Mouse (Mus musculus) hindbrain, embryonic 14.5 days (tissue): Measurements from ENCODE around the gene Cnbp. TPM values are rescaled to one million over a fixed set of nuclear protein-coding genes. Genes with fewer than 3 reads are reported as not detected.

ENCODE experiments used
- ATAC-seq: fragments of 200-750 bp; cut with Nextera tagmentation; 2 replicates; pipeline ENCODE4 v1.8.0; 2017; ENCODE audit warnings: moderate number of reproducible peaks, mild to moderate bottlenecking, moderate TSS enrichment, moderate library complexity; ENCODE audit not compliant: low FRiP score
- DNase-seq: peaks from one replicate; pipeline ENCODE4 v3.0.0-alpha.2; 2015; ENCODE audit warnings: low spot score
- H3K27ac ChIP-seq: fragments of 300-500 bp; sonication (generic); 2 replicates; pipeline ENCODE4 v1.5.1; 2014; ENCODE audit warnings: mild to moderate bottlenecking, moderate library complexity
- H3K27me3 ChIP-seq: fragments of 300-500 bp; sonication (generic); 2 replicates; pipeline ENCODE4 v1.6.1; 2014; ENCODE audit warnings: mild to moderate bottlenecking, low read length, mixed read lengths; ENCODE audit not compliant: control insufficient read depth, insufficient read depth
- H3K36me3 ChIP-seq: fragments of 300-500 bp; sonication (generic); replicated peaks from 2 replicates; pipeline ENCODE4 v1.6.1; 2014; ENCODE audit not compliant: control insufficient read depth, insufficient read depth
- H3K4me1 ChIP-seq: fragments of 300-500 bp; sonication (generic); replicated peaks from 2 replicates; pipeline ENCODE4 v1.6.1; 2014; ENCODE audit warnings: antibody characterized with exemption, low read length, mixed read lengths; ENCODE audit not compliant: control insufficient read depth, insufficient read depth
- H3K4me2 ChIP-seq: fragments of 300-500 bp; sonication (generic); replicated peaks from 2 replicates; pipeline ENCODE4 v1.6.1; 2014; ENCODE audit warnings: mild to moderate bottlenecking, moderate library complexity
- H3K4me3 ChIP-seq: fragments of 300-500 bp; sonication (generic); replicated peaks from 2 replicates; pipeline ENCODE4 v1.5.1; 2014; ENCODE audit warnings: mild to moderate bottlenecking, low read length
- H3K9ac ChIP-seq: fragments of 300-500 bp; sonication (generic); 2 replicates; pipeline ENCODE4 v1.6.1; 2014
- H3K9me3 ChIP-seq: fragments of 300-500 bp; sonication (generic); 2 replicates; pipeline ENCODE4 v1.6.1; 2016; ENCODE audit warnings: low read length; ENCODE audit not compliant: control insufficient read depth
- WGBS: fragments of 180-500 bp; shearing (Covaris S2); extraction: QIAGEN DNeasy Blood & Tissue Kit; methylation state at CpG from one replicate; pipeline ENCODE4 v1.1.7; 2014; 5-methylcytosine and 5-hydroxymethylcytosine counted together
- polyA plus RNA-seq: library from polyadenylated mRNA; unstranded; fragments of >200 nt; fragmentation: Nextera tagmentation; extraction: Ambion mirVana; gene quantifications from 2 replicates; pipeline ENCODE4 v1.2.1, GENCODE M21; 2014

The Cnbp gene
- 541 and 555 TPM in 2 replicates for polyA plus RNA-seq

GRCm38 (mm10) chr6:87850900-87851614 is at the start of gene Cnbp:
Gene Cnbp (minus strand): TSS chr6:87851106.
- Histone ChIP-seq H3K9ac (peak within 1 kb of the TSS; percentile 89), H3K9me3 (no peaks in the 10 kb centered on the region), H3K4me2 (peak within 1 kb of the TSS; percentile 85), H3K4me3 (peak within 1 kb of the TSS; percentile 98), H3K27ac (peak within 1 kb of the TSS; percentile 92), H3K36me3 (peaks cover 12% of the 10 kb centered on the region), H3K27me3 (no peaks in the 10 kb centered on the region), H3K4me1 (peaks cover 34% of the 10 kb centered on the region)
- under 1% methylated on average over 55 of the region's 55 CpGs for WGBS
- peak; percentile 99 for DNase-seq
- peak; percentile 98 for ATAC-seq

DNA sequence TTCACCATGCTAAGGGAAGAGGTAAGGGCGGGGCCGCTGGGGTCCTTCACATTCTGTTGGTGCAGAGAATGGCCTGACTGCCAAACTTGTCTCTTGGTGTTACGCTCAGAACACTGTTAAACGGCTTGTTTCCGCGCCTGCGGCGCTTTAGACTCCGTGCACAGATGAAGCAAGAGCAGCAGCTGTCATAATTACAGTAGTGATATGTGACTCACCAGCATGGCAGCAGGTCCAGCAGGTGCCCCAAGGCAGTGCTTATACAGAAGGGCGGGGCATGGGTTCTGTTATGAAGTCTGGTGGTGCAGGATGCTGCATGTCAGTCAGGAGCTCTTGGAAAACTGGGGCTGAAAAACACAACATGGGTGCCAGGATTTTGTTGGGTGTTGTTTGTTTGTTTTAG is 47.1 kb upstream of the Cnbp start:
- no peaks in the 10 kb centered on the region for H3K4me1 ChIP-seq
- ATAC-seq = no peak
- H3K36me3 ChIP-seq = peaks cover 98% of the 10 kb centered on the region
- DNase-seq = no peak
- H3K9me3 ChIP-seq = no peaks in the 10 kb centered on the region
- no peak overlapping the region for H3K4me2 ChIP-seq
- H3K27ac ChIP-seq = no peak overlapping the region
- WGBS = 97% methylated on average over 10 of the region's 10 CpGs
- no peak overlapping the region for H3K9ac ChIP-seq
- no peaks in the 10 kb centered on the region for H3K27me3 ChIP-seq
- H3K4me3 ChIP-seq = no peak overlapping the region

DNA sequence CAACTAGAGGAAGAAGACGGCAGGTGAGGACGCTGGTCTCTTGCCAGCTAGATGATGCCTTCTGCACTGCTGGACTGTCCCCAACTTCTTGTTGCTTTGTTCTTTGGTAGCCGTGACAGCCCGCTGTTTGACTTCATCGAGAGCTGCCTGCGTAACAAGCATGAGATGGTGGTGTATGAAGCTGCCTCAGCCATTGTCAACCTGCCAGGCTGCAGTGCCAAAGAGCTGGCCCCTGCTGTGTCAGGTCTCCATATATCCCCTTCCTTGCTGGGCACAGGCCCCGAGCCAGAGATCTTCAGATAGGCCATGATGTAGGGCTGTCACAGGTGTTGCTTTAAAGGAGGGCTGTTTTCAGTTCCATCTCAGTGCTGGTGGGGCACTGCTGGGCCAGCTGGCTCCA is 43.0 kb upstream of the Cnbp start:
- 90% methylated on average over 7 of the region's 7 CpGs for WGBS
- Histone ChIP-seq H3K4me2 (no peak overlapping the region), H3K4me1 (peaks cover 1% of the 10 kb centered on the region; the same call in 1 of the 2 replicates), H3K9ac (no peak overlapping the region), H3K9me3 (no peaks in the 10 kb centered on the region), H3K4me3 (no peak overlapping the region), H3K36me3 (peaks cover 98% of the 10 kb centered on the region), H3K27me3 (no peaks in the 10 kb centered on the region), H3K27ac (no peak overlapping the region)
- ATAC-seq = no peak
- DNase-seq = no peak

- peak; percentile 94 for ATAC-seq
- no peaks in the 10 kb centered on the region for H3K27me3 ChIP-seq
- under 1% methylated on average over 31 of the region's 31 CpGs for WGBS
These were observed 36.8 kb upstream of the Cnbp start, which contains the start of gene Copg1 for GRCm38 (mm10) chr6:87887594-87888233. Gene Copg1 (plus strand): TSS chr6:87887814.

GRCm38 (mm10) chr6:87886721-87887120 is 35.8 kb upstream of the Cnbp start:
- H3K4me3 ChIP-seq = no peak overlapping the region
- no peaks in the 10 kb centered on the region for H3K27me3 ChIP-seq
- H3K4me1 ChIP-seq = peaks cover 11% of the 10 kb centered on the region
- WGBS = 97% methylated on average over 1 of the region's 1 CpGs
- H3K4me2 ChIP-seq = no peak overlapping the region
- no peak overlapping the region for H3K27ac ChIP-seq
- no peaks in the 10 kb centered on the region for H3K9me3 ChIP-seq
- DNase-seq (no peak), ATAC-seq (no peak)
- peaks cover 29% of the 10 kb centered on the region for H3K36me3 ChIP-seq
- H3K9ac ChIP-seq = no peak overlapping the region

More at GRCm38 (mm10) chr6:87887594-87888233, 36.8 kb upstream of the Cnbp start, which contains the start of gene Copg1:
- DNase-seq = peak; percentile 100
- H3K9ac ChIP-seq = peak within 1 kb of the TSS; percentile 88
- peaks cover 9% of the 10 kb centered on the region for H3K4me1 ChIP-seq
- peak within 1 kb of the TSS; percentile 80 for H3K27ac ChIP-seq
- H3K4me3 ChIP-seq = peak within 1 kb of the TSS; percentile 79
- peak within 1 kb of the TSS; percentile 83 for H3K4me2 ChIP-seq
- H3K36me3 ChIP-seq = peaks cover 39% of the 10 kb centered on the region
- no peaks in the 10 kb centered on the region for H3K9me3 ChIP-seq

GRCm38 (mm10) chr6:87882816-87883215 is 31.9 kb upstream of the Cnbp start:
- Histone ChIP-seq H3K4me3 (no peak overlapping the region), H3K4me1 (0 out of 2 replicates have a peak, but pooled peaks cover 3% of the 10 kb centered on the region), H3K9me3 (no peaks in the 10 kb centered on the region), H3K4me2 (no peak overlapping the region), H3K36me3 (no peaks in the 10 kb centered on the region), H3K27me3 (no peaks in the 10 kb centered on the region), H3K27ac (no peak overlapping the region), H3K9ac (no peak overlapping the region)
- WGBS = 53% methylated on average over 4 of the region's 4 CpGs
- DNase-seq = peak; percentile 25
- ATAC-seq = no peak

GRCm38 (mm10) chr6:87882221-87882620 is 31.3 kb upstream of the Cnbp start:
- Histone ChIP-seq H3K4me1 (0 out of 2 replicates have a peak, but pooled peaks cover 3% of the 10 kb centered on the region), H3K27me3 (no peaks in the 10 kb centered on the region), H3K36me3 (no peaks in the 10 kb centered on the region), H3K9ac (no peak overlapping the region), H3K9me3 (no peaks in the 10 kb centered on the region), H3K4me3 (no peak overlapping the region), H3K27ac (no peak overlapping the region), H3K4me2 (no peak overlapping the region)
- 79% methylated on average over 3 of the region's 3 CpGs for WGBS
- ATAC-seq (no peak), DNase-seq (no peak)

DNA sequence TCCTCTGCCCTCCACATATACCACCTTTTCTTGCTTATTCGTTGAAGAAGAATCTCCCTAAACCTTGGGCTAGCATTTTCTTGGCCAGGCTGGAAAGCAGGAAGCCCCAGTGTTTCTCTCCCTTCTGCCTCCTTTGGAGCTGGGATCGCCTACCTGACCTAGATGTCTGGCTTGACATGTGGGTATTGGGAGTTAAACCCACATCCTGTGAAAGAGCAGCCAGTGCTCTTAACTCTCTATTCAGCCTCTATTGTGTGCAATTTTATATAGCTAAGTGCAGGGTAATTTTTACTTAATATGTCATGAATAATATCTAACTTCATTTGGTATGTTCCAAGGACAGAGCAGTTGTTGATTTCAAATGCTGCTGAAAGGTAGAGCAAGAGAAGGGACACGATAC is 28.7 kb upstream of the Cnbp start:
- Histone ChIP-seq H3K4me1 (0 out of 2 replicates have a peak, but pooled peaks cover 3% of the 10 kb centered on the region), H3K4me2 (no peak overlapping the region), H3K4me3 (no peak overlapping the region), H3K9me3 (no peaks in the 10 kb centered on the region), H3K27ac (no peak overlapping the region), H3K36me3 (no peaks in the 10 kb centered on the region), H3K27me3 (no peaks in the 10 kb centered on the region), H3K9ac (no peak overlapping the region)
- DNase-seq (no peak), ATAC-seq (no peak)
- WGBS = 72% methylated on average over 3 of the region's 3 CpGs

DNA sequence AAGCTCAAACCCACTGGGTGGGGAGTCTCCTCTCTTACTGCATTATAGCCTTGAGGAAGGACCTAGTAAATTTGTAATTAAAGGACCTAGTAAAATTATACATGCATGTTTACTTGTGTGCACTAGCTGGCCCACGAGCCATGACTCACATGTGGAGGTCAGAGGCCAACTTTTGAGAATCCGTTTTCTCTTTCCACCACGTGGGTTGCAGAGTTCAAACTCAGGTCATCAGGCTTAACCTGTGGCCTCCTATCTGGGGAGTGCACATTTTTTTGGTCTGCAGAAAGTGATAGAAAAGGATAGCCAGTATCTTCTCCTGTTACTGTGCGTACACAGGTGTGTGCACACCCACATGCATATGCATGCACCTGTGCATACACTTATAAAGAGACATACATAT is 28.1 kb upstream of the Cnbp start:
- no peaks in the 10 kb centered on the region for H3K9me3 ChIP-seq
- 68% methylated on average over 4 of the region's 4 CpGs for WGBS
- ATAC-seq = no peak

More for the DNA sequence above, 28.1 kb upstream of the Cnbp start:
- no peak for DNase-seq
- Histone ChIP-seq H3K4me3 (no peak overlapping the region), H3K4me2 (no peak overlapping the region), H3K27ac (no peak overlapping the region), H3K27me3 (no peaks in the 10 kb centered on the region), H3K4me1 (0 out of 2 replicates have a peak, but pooled peaks cover 3% of the 10 kb centered on the region), H3K9ac (no peak overlapping the region), H3K36me3 (no peaks in the 10 kb centered on the region)
